Mouse (Mus musculus) adrenal gland, postnatal 4 days (tissue): Measurements from ENCODE around the gene Tmem50b. TPM values are rescaled to one million over a fixed set of nuclear protein-coding genes. Genes with fewer than 3 reads are reported as not detected.

Source experiments
- DNase-seq, 2 experiments: peaks; one replicate each; pipeline ENCODE4 v3.0.0; 2021 to 2022; ENCODE audit warnings: low spot score in 2 of 2, mixed read lengths in 2 of 2
- total RNA-seq, 2 experiments: library from RNA; stranded (reverse); gene quantifications; 2 replicates each; pipeline ENCODE4 v1.2.3; 2021

The Tmem50b gene
- total RNA-seq, 2 experiments from 2014 or later: 29.2 to 29.8 TPM

- no peak for DNase-seq
These were observed 13.6 kb upstream of the Tmem50b start for GRCm38 (mm10) chr16:91611248-91611647.

GRCm38 (mm10) chr16:91609501-91610245 lies 12.1 kb upstream of the Tmem50b start:
- no peak for DNase-seq

- no peak for DNase-seq
These were observed 9.4 kb upstream of the Tmem50b start for GRCm38 (mm10) chr16:91606958-91607357.

- DNase-seq: no peak
These were observed 7.6 kb upstream of the Tmem50b start for GRCm38 (mm10) chr16:91605156-91605555.

- DNase-seq: no peak
These were observed 4.1 kb upstream of the Tmem50b start for GRCm38 (mm10) chr16:91601693-91602092.

GRCm38 (mm10) chr16:91601081-91601480 lies 3.5 kb upstream of the Tmem50b start:
- DNase-seq: no peak

- DNase-seq: no peak
These were observed 1.6 kb upstream of the Tmem50b start for GRCm38 (mm10) chr16:91599242-91599641.

- DNase-seq: no peak
These were observed 575 bp downstream of the Tmem50b start for GRCm38 (mm10) chr16:91596779-91597671.

GRCm38 (mm10) chr16:91596397-91596778 lies 1.2 kb downstream of the Tmem50b start:
- DNase-seq: no peak

- no peak for DNase-seq
These were observed 2.5 kb downstream of the Tmem50b start for GRCm38 (mm10) chr16:91595076-91595475.

GRCm38 (mm10) chr16:91593262-91593661 lies 4.3 kb downstream of the Tmem50b start:
- DNase-seq: no peak

- no peak for DNase-seq
These were observed 5.4 kb downstream of the Tmem50b start for GRCm38 (mm10) chr16:91592162-91592561.

- DNase-seq: no peak
These were observed 8.9 kb downstream of the Tmem50b start for GRCm38 (mm10) chr16:91588703-91589102.

GRCm38 (mm10) chr16:91587730-91588453 lies 9.7 kb downstream of the Tmem50b start:
- DNase-seq: no peak

- DNase-seq: no peak
These were observed 11.4 kb downstream of the Tmem50b start for GRCm38 (mm10) chr16:91586244-91586643.

- DNase-seq: no peak
These were observed 12.0 kb downstream of the Tmem50b start for GRCm38 (mm10) chr16:91585617-91586016.

- no peak for DNase-seq
These were observed 15.3 kb downstream of the Tmem50b start for GRCm38 (mm10) chr16:91582307-91582706.

GRCm38 (mm10) chr16:91578980-91579720 lies 18.4 kb downstream of the Tmem50b start:
- no peak for DNase-seq

- no peak for DNase-seq
These were observed 22.4 kb downstream of the Tmem50b start for GRCm38 (mm10) chr16:91575151-91575550.

- DNase-seq: no peak
These were observed 26.5 kb downstream of the Tmem50b start for GRCm38 (mm10) chr16:91571105-91571504.

GRCm38 (mm10) chr16:91568960-91569359 lies 28.6 kb downstream of the Tmem50b start:
- DNase-seq: no peak
